In genomic region chr19:42190494-42190893, GRCm38 (mm10) we compare ENCODE assay signal across 8 mouse cellular contexts. TPM values are rescaled to one million over a fixed set of nuclear protein-coding genes. Genes with fewer than 3 reads are reported as not detected.
A peak's percentile ranks its signal among the peaks of the same experiment; 100 is the strongest.
DNase-seq lines count a peak whose midpoint lies in the region; ATAC-seq and TF ChIP-seq lines count a peak whose summit lies in the region.
"Had no signal": no experiment of that assay in that cellular context is flagged by ENCODE, and none has a peak within 500 bp of the region (broad histone marks: within the 10 kb centered on the region; RNA-seq: fewer than 3 reads in every experiment).

No protein-coding gene starts in this region.

- H3K27ac ChIP-seq in bone marrow, adult 2 months (ENCODE audit: control insufficient read depth, insufficient read depth, low read depth, low read length, poor library complexity), result no peak overlapping the region
- no peak overlapping the region for H3K27ac ChIP-seq in embryonic fibroblast, embryonic 13.5 days (ENCODE audit: insufficient read depth, low read length)
- H3K27ac ChIP-seq in hindbrain, embryonic 13.5 days, result no peak overlapping the region
- H3K27ac ChIP-seq in liver, postnatal 0 days (ENCODE audit: low read depth), result no peak overlapping the region
- H3K27ac ChIP-seq in olfactory bulb, adult 2 months (ENCODE audit: insufficient read depth, low read depth, low read length), result no peak overlapping the region
- H3K27ac ChIP-seq: stomach, embryonic 15.5 days had no signal

- no peak overlapping the region for H3K4me3 ChIP-seq in bone marrow, adult 2 months (replicated peaks; ENCODE audit: control insufficient read depth, low read depth, low read length)
- H3K4me3 ChIP-seq in embryonic fibroblast, embryonic 13.5 days (ENCODE audit: insufficient read depth, low read length), result no peak overlapping the region
- no peak overlapping the region for H3K4me3 ChIP-seq in hindbrain, embryonic 13.5 days
- H3K4me3 ChIP-seq in liver, postnatal 0 days (ENCODE audit: low read depth, low read length), result no peak overlapping the region
- no peak overlapping the region for H3K4me3 ChIP-seq in olfactory bulb, adult 2 months (ENCODE audit: insufficient read depth, low read depth, low read length)
- H3K4me3 ChIP-seq: stomach, embryonic 15.5 days had no signal

- no peaks in the 10 kb centered on the region for H3K4me1 ChIP-seq in bone marrow, adult 2 months (ENCODE audit: control insufficient read depth, insufficient read depth, low read length)
- no peaks in the 10 kb centered on the region for H3K4me1 ChIP-seq in embryonic fibroblast, embryonic 13.5 days (ENCODE audit: control insufficient read depth, insufficient read depth, low read length)
- H3K4me1 ChIP-seq in hindbrain, embryonic 13.5 days (replicated peaks), result no peaks in the 10 kb centered on the region; the same call in 1 of the 2 replicates
- H3K4me1 ChIP-seq in liver, postnatal 0 days (ENCODE audit: insufficient read depth), result no peaks in the 10 kb centered on the region
- H3K4me1 ChIP-seq in olfactory bulb, adult 2 months (ENCODE audit: control insufficient read depth, insufficient read depth, low read length), result no peaks in the 10 kb centered on the region
- H3K4me1 ChIP-seq: stomach, embryonic 15.5 days had no signal

- H3K4me2 ChIP-seq in hindbrain, embryonic 13.5 days, result no peak overlapping the region
- H3K4me2 ChIP-seq in liver, postnatal 0 days (ENCODE audit: low read depth, low read length), result no peak overlapping the region
- H3K4me2 ChIP-seq: stomach, embryonic 15.5 days had no signal

- peaks cover 81% of the 10 kb centered on the region for H3K36me3 ChIP-seq in hindbrain, embryonic 13.5 days
- H3K36me3 ChIP-seq in liver, postnatal 0 days (replicated peaks; ENCODE audit: insufficient read depth, low read length), result peaks cover 36% of the 10 kb centered on the region

- no peaks in the 10 kb centered on the region for H3K9me3 ChIP-seq in hindbrain, embryonic 13.5 days
- H3K9me3 ChIP-seq in liver, postnatal 0 days (ENCODE audit: low read length), result no peaks in the 10 kb centered on the region
- H3K9me3 ChIP-seq: stomach, embryonic 15.5 days had no signal

- ATAC-seq in hindbrain, embryonic 13.5 days (ENCODE audit: low FRiP score), result 0 out of 2 replicates have a peak, but pooled peaks have one; percentile 57
- ATAC-seq in liver, postnatal 0 days, result peak; percentile 45; the same call in 1 of the 2 replicates

- no peak overlapping the region for H3K9ac ChIP-seq in hindbrain, embryonic 13.5 days
- H3K9ac ChIP-seq in liver, postnatal 0 days (replicated peaks), result no peak overlapping the region
- H3K9ac ChIP-seq: stomach, embryonic 15.5 days had no signal

- TF ChIP-seq EP300 in liver, postnatal 0 days (IDR thresholded peaks at IDR 0.05; ENCODE audit: low read depth), result no peak

- peak; percentile 83 for TF ChIP-seq CTCF in bone marrow, adult 2 months (IDR thresholded peaks at IDR 0.05; ENCODE audit: control insufficient read depth, insufficient read depth, low read length)
- peak; percentile 80; the same call in 1 of the 2 replicates for TF ChIP-seq CTCF in embryonic fibroblast, embryonic 13.5 days (IDR thresholded peaks at IDR 0.05; ENCODE audit: borderline replicate concordance, insufficient read depth, low read length)
- peak; percentile 88 for TF ChIP-seq CTCF in liver, postnatal 0 days (IDR thresholded peaks at IDR 0.05; ENCODE audit: low read depth)
- peak; percentile 75 for TF ChIP-seq CTCF in olfactory bulb, adult 2 months (IDR thresholded peaks at IDR 0.05; ENCODE audit: insufficient read depth, low read depth, low read length)

- 39% methylated on average over 5 of the region's 5 CpGs for WGBS in bone marrow, adult 2 months
- WGBS in hindbrain, embryonic 13.5 days, result 19% methylated on average over 5 of the region's 5 CpGs
- WGBS in liver, postnatal 0 days (ENCODE audit: insufficient replicate concordance), result 33% methylated on average over 5 of the region's 5 CpGs
- 20% methylated on average over 5 of the region's 5 CpGs for WGBS in olfactory bulb, adult 2 months

- TF ChIP-seq POLR2A in bone marrow, adult 2 months (IDR thresholded peaks at IDR 0.05; ENCODE audit: borderline replicate concordance, control insufficient read depth, low read depth, low read length), result no peak
- no peak for TF ChIP-seq POLR2A in embryonic fibroblast, embryonic 13.5 days (IDR thresholded peaks at IDR 0.05; ENCODE audit: low read depth, low read length)
- no peak for TF ChIP-seq POLR2A in olfactory bulb, adult 2 months (IDR thresholded peaks at IDR 0.05; ENCODE audit: insufficient read depth, low read depth, low read length)

- no peaks in the 10 kb centered on the region for H3K27me3 ChIP-seq in hindbrain, embryonic 13.5 days
- no peaks in the 10 kb centered on the region for H3K27me3 ChIP-seq in liver, postnatal 0 days (ENCODE audit: insufficient read depth, low read length)
- H3K27me3 ChIP-seq: stomach, embryonic 15.5 days had no signal

- peak; percentile 53 for DNase-seq in urinary bladder, postnatal 14 days (ENCODE audit: low spot score)
- no peak for DNase-seq in urinary bladder, adult 2 months (ENCODE audit: low spot score)
- DNase-seq in liver, postnatal 0 days, result peak; percentile 71

RNA-seq across cellular contexts. Expression of gene Sfrp5, which starts 11.6 kb away (rescaled TPM):
- polyA plus RNA-seq in urinary bladder, adult 2 months (2012; rRNA removed), result 10.3 and 12.0 TPM in 2 replicates
- not detected in 2 replicates for polyA plus RNA-seq in bone marrow, adult 2 months (2011; ENCODE audit: insufficient read depth, insufficient read length, low replicate concordance, missing spikeins)
- polyA plus RNA-seq in embryonic fibroblast, embryonic 13.5 days (2011; ENCODE audit: insufficient read length, low read depth, missing spikeins), result not detected in 2 replicates
- polyA plus RNA-seq in hindbrain, embryonic 13.5 days (2015; fragmentation: Nextera tagmentation; extraction: Ambion mirVana), result 4.4 and 4.6 TPM in 2 replicates
- polyA plus RNA-seq in liver, postnatal 0 days (2015; fragmentation: Nextera tagmentation; extraction: Ambion mirVana), result not detected in 2 replicates
- not detected in 2 replicates for polyA plus RNA-seq in olfactory bulb, adult 2 months (2012; ENCODE audit: insufficient read depth, insufficient read length, low replicate concordance, missing spikeins)

RNA-seq across cellular contexts. Expression of gene Zfyve27, which starts 26.7 kb away (rescaled TPM):
- 43.3 and 50.3 TPM in 2 replicates for polyA plus RNA-seq in urinary bladder, adult 2 months (2012; rRNA removed)
- 20.8 and 53.1 TPM in 2 replicates for polyA plus RNA-seq in bone marrow, adult 2 months (2011; ENCODE audit: insufficient read depth, insufficient read length, low replicate concordance, missing spikeins)
- polyA plus RNA-seq in embryonic fibroblast, embryonic 13.5 days (2011; ENCODE audit: insufficient read length, low read depth, missing spikeins), result 13.3 and 15.4 TPM in 2 replicates
- 55.3 and 58.7 TPM in 2 replicates for polyA plus RNA-seq in hindbrain, embryonic 13.5 days (2015; fragmentation: Nextera tagmentation; extraction: Ambion mirVana)
- polyA plus RNA-seq in liver, postnatal 0 days (2015; fragmentation: Nextera tagmentation; extraction: Ambion mirVana), result 8.0 and 8.5 TPM in 2 replicates
- polyA plus RNA-seq in olfactory bulb, adult 2 months (2012; ENCODE audit: insufficient read depth, insufficient read length, low replicate concordance, missing spikeins), result not detected in 2 replicates

RNA-seq across cellular contexts. Expression of gene Marveld1, which starts 43.3 kb away (rescaled TPM):
- 186 and 267 TPM in 2 replicates for polyA plus RNA-seq in urinary bladder, adult 2 months (2012; rRNA removed)
- polyA plus RNA-seq in bone marrow, adult 2 months (2011; ENCODE audit: insufficient read depth, insufficient read length, low replicate concordance, missing spikeins), result 8.4 and 16.9 TPM in 2 replicates
- polyA plus RNA-seq in embryonic fibroblast, embryonic 13.5 days (2011; ENCODE audit: insufficient read length, low read depth, missing spikeins), result 64.5 and 68.2 TPM in 2 replicates
- polyA plus RNA-seq in hindbrain, embryonic 13.5 days (2015; fragmentation: Nextera tagmentation; extraction: Ambion mirVana), result 1.5 and 1.7 TPM in 2 replicates
- polyA plus RNA-seq in liver, postnatal 0 days (2015; fragmentation: Nextera tagmentation; extraction: Ambion mirVana), result 4.7 and 6.6 TPM in 2 replicates
- polyA plus RNA-seq in olfactory bulb, adult 2 months (2012; ENCODE audit: insufficient read depth, insufficient read length, low replicate concordance, missing spikeins), result not detected in 2 replicates

RNA-seq across cellular contexts. Expression of gene Golga7b, which starts 56.9 kb away (rescaled TPM):
- polyA plus RNA-seq in urinary bladder, adult 2 months (2012; rRNA removed), result 0.10 TPM in 2 replicates
- polyA plus RNA-seq in bone marrow, adult 2 months (2011; ENCODE audit: insufficient read depth, insufficient read length, low replicate concordance, missing spikeins), result 1.8 TPM in 1 of 2 replicates, not detected in the other
- not detected in 2 replicates for polyA plus RNA-seq in embryonic fibroblast, embryonic 13.5 days (2011; ENCODE audit: insufficient read length, low read depth, missing spikeins)
- 38.8 and 40.0 TPM in 2 replicates for polyA plus RNA-seq in hindbrain, embryonic 13.5 days (2015; fragmentation: Nextera tagmentation; extraction: Ambion mirVana)
- not detected in 2 replicates for polyA plus RNA-seq in liver, postnatal 0 days (2015; fragmentation: Nextera tagmentation; extraction: Ambion mirVana)
- not detected in 2 replicates for polyA plus RNA-seq in olfactory bulb, adult 2 months (2012; ENCODE audit: insufficient read depth, insufficient read length, low replicate concordance, missing spikeins)
